Mouse (Mus musculus) heart, postnatal 0 days (tissue): ENCODE measurements around the gene Kif21b. TPM values are rescaled to one million over a fixed set of nuclear protein-coding genes. Genes with fewer than 3 reads are reported as not detected.

ENCODE experiments used
- ATAC-seq: fragments of 200-750 bp; cut with Nextera tagmentation; 2 replicates; pipeline ENCODE4 v1.8.0; 2017; ENCODE audit warnings: low read depth, moderate number of reproducible peaks, moderate library complexity; ENCODE audit not compliant: insufficient read depth
- DNase-seq: peaks from one replicate; pipeline ENCODE4 v3.0.0-alpha.2; 2016; ENCODE audit warnings: low spot score
- H3K27ac ChIP-seq: fragments of 300-500 bp; sonication (generic); 2 replicates; pipeline ENCODE4 v1.5.1; 2014; ENCODE audit warnings: low read depth, mild to moderate bottlenecking
- H3K27me3 ChIP-seq: fragments of 300-500 bp; sonication (generic); 2 replicates; pipeline ENCODE4 v1.6.1; 2014; ENCODE audit warnings: low read length, mixed read lengths; ENCODE audit not compliant: control insufficient read depth, insufficient read depth
- H3K36me3 ChIP-seq: fragments of 300-500 bp; sonication (generic); replicated peaks from 2 replicates; pipeline ENCODE4 v1.6.1; 2014; ENCODE audit warnings: low read length, mixed read lengths; ENCODE audit not compliant: control insufficient read depth, insufficient read depth
- H3K4me1 ChIP-seq: fragments of 300-500 bp; sonication (generic); 2 replicates; pipeline ENCODE4 v1.6.1; 2014; ENCODE audit warnings: antibody characterized with exemption; ENCODE audit not compliant: control insufficient read depth, insufficient read depth
- H3K4me2 ChIP-seq: fragments of 300-500 bp; sonication (generic); 2 replicates; pipeline ENCODE4 v1.6.1; 2014; ENCODE audit warnings: low read depth, mild to moderate bottlenecking, low read length, moderate library complexity
- H3K4me3 ChIP-seq: fragments of 300-500 bp; sonication (generic); 2 replicates; pipeline ENCODE4 v1.5.1; 2014; ENCODE audit warnings: low read depth, low read length
- H3K9ac ChIP-seq: fragments of 300-500 bp; sonication (generic); replicated peaks from 2 replicates; pipeline ENCODE4 v1.6.1; 2014; ENCODE audit warnings: low read depth, low read length, mixed read lengths
- H3K9me3 ChIP-seq: fragments of 300-500 bp; sonication (generic); replicated peaks from 2 replicates; pipeline ENCODE4 v1.6.1; 2016; ENCODE audit warnings: low read length; ENCODE audit not compliant: control insufficient read depth
- CTCF ChIP-seq: IDR thresholded peaks from 2 replicates; pipeline ENCODE4 v1.5.1; 2016; ENCODE audit warnings: antibody characterized with exemption, control low read depth, low read depth
- EP300 ChIP-seq: IDR thresholded peaks from 2 replicates; pipeline ENCODE4 v1.6.1; 2016; ENCODE audit warnings: antibody characterized with exemption, low read depth
- WGBS: fragments of 180-500 bp; shearing (Covaris S2); extraction: QIAGEN DNeasy Blood & Tissue Kit; methylation state at CpG from one replicate; pipeline ENCODE4 v1.1.7; 2014; 5-methylcytosine and 5-hydroxymethylcytosine counted together
- polyA plus RNA-seq: library from polyadenylated mRNA; unstranded; fragments of >200 nt; fragmentation: Nextera tagmentation; extraction: Ambion mirVana; gene quantifications from 2 replicates; pipeline ENCODE4 v1.2.1, GENCODE M21; 2015
- total RNA-seq: library from RNA; depleted of rRNA; stranded (reverse); fragments of >200 nt; gene quantifications from 2 replicates; pipeline ENCODE4 v1.2.3, GENCODE M21; 2014; ENCODE audit warnings: low replicate concordance

Gene Kif21b
- total and polyA plus RNA-seq, 2 experiments from 2014 or later = 0.26 to 0.38 TPM

DNA sequence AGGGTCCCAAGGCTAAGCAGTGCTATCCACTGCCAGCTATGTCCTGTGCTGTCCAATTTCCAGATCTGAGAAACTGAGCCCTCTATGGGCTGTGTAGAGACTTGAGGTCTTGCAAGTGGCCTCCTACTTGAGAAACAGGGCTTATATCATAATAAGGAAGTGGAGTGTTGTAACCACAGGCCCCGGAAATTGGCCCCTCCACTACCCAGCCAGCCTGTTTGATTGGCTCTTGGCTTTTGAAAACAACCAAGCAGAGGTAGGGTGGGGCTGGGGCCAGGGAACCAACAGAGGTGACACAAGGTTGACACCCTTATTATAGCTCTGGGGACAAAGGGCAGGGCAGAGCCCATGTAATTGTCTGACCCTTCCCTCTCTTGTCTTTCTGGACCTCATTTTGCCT is 3.9 kb downstream of the Kif21b start:
- no peak for TF ChIP-seq CTCF
- no peak for TF ChIP-seq EP300
- no peaks in the 10 kb centered on the region for H3K9me3 ChIP-seq
- H3K9ac ChIP-seq = no peak overlapping the region
- H3K4me3 ChIP-seq = no peak overlapping the region; the same call in 1 of the 2 replicates
- H3K4me2 ChIP-seq = no peak overlapping the region; the same call in 1 of the 2 replicates
- no peaks in the 10 kb centered on the region for H3K36me3 ChIP-seq
- WGBS = 47% methylated on average over 1 of the region's 1 CpGs
- DNase-seq (no peak), ATAC-seq (no peak)
- H3K27me3 ChIP-seq = peaks cover 15% of the 10 kb centered on the region
- H3K27ac ChIP-seq = peak overlapping the region; percentile 44; the same call in 1 of the 2 replicates
- H3K4me1 ChIP-seq = peaks cover 50% of the 10 kb centered on the region

DNA sequence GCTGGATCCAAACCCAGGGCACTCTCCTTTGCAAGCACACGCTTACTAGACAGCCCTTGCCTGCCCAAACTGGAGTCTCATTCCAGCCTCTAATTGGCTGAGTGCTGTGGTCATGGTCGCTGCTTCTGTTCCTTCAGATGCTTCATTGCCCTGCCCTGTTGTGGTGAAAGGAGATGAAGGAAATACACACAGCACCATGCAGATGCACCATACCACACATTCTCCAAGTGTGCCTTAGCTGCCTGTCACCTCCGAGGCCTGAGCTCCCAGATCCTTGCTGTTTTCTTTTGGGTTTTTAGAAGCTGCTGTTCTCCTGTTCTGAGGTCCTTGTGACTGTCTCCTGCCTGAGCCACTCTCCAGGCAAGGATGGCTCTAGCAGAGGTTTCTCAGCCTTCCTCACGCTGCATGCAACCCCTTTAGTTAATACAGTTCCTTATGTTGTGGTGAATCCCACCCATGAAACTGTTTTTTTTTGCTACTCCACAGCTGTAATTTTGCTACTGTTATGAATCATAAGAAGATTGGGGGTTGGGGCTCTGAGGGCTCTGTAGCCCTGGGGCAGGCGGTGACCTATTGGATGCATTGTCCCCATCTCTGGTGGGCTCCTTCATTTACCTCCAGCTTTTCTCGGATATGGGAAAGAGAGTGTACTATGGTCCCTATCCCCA is 4.7 kb downstream of the Kif21b start:
- Histone ChIP-seq H3K9ac (no peak overlapping the region), H3K4me2 (no peak overlapping the region; the same call in 1 of the 2 replicates), H3K4me3 (no peak overlapping the region), H3K27me3 (peaks cover 15% of the 10 kb centered on the region), H3K4me1 (peaks cover 53% of the 10 kb centered on the region), H3K27ac (peak overlapping the region; percentile 36; the same call in 1 of the 2 replicates), H3K9me3 (no peaks in the 10 kb centered on the region), H3K36me3 (no peaks in the 10 kb centered on the region)
- TF ChIP-seq EP300 (no peak), CTCF (no peak)
- DNase-seq (no peak), ATAC-seq (no peak)
- 82% methylated on average over 6 of the region's 6 CpGs for WGBS

DNA sequence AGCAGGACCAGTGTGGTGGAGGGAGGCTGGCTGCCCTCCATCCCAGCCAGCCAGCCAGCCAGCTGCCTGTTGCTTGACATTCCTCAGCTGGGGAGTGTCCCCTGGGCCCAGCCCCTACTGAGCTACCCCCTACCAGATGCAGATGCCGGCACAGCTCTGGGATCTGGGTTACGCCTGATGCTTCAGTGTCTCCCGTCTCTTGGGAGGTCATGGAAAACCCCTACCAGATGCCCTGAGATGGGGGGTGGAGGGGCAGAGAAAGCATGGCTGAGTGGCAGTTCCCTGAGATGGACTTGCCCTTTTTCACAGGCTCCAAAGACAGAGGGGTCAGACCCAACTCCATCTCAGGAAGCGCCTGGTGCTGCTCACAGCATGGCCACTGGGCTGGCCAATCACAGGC is 5.4 kb downstream of the Kif21b start:
- DNase-seq (no peak), ATAC-seq (no peak)
- peaks cover 13% of the 10 kb centered on the region for H3K27me3 ChIP-seq
- no peak overlapping the region for H3K4me2 ChIP-seq
- H3K36me3 ChIP-seq = no peaks in the 10 kb centered on the region
- H3K9ac ChIP-seq = no peak overlapping the region
- no peaks in the 10 kb centered on the region for H3K9me3 ChIP-seq
- TF ChIP-seq EP300 (no peak), CTCF (no peak)
- H3K4me3 ChIP-seq = no peak overlapping the region
- peak overlapping the region; percentile 36; the same call in 1 of the 2 replicates for H3K27ac ChIP-seq
- H3K4me1 ChIP-seq = peaks cover 50% of the 10 kb centered on the region
- 60% methylated on average over 4 of the region's 4 CpGs for WGBS

DNA sequence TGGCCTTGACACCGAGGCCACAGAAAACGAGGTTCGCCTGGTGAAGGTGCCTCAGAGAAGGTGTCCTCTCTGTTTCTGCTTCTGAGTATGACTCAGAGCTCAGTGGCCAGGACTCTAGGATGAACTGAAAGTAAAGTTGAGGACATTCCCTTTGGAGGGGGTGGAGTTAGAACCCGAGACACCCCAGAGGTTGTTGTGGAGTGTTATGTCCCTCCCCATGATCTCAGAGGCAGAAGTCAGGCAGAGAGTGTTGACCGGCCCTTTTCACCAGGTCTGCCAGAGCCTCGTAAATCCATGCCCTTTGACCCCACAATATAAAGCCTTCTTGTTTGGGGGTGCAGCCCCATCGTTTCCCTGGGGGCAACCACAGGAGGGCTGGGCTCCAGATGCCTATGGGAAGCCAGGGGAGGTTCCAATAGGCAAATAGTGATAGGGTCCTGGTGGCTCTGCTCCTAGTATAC is 5.9 kb downstream of the Kif21b start:
- H3K36me3 ChIP-seq = no peaks in the 10 kb centered on the region
- no peak for DNase-seq
- TF ChIP-seq EP300 (no peak), CTCF (no peak)
- WGBS = 46% methylated on average over 7 of the region's 7 CpGs
- H3K4me3 ChIP-seq = no peak overlapping the region
- ATAC-seq = no peak
- H3K9me3 ChIP-seq = no peaks in the 10 kb centered on the region
- H3K9ac ChIP-seq = no peak overlapping the region
- H3K27me3 ChIP-seq = peaks cover 8% of the 10 kb centered on the region
- no peak overlapping the region for H3K4me2 ChIP-seq
- peaks cover 44% of the 10 kb centered on the region for H3K4me1 ChIP-seq
- H3K27ac ChIP-seq = 0 out of 2 replicates have a peak overlapping the region, but pooled peaks have one; percentile 36

DNA sequence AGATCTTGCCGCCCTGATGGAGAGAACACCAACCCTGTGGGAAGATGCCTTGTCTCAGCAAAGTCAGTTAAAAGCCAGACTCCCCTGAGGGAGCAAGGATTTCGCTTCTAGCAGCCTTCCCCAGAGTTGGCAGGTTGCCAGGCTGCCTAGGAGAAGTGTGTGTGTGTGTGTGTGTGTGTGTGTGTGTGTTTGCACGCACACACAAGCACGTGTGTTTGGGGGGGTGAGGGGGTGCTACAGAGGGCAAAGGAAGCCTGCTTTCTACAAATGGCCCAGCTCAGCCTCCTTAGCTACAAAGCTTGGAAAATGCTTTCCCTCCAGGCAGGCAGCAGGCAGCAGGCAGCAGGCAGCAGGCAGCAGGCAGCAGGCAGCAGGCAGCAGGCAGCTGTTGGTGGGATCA is 6.4 kb downstream of the Kif21b start:
- no peak overlapping the region for H3K4me3 ChIP-seq
- no peak for TF ChIP-seq EP300
- no peak for TF ChIP-seq CTCF
- peaks cover 3% of the 10 kb centered on the region for H3K27me3 ChIP-seq
- WGBS = 5% methylated on average over 4 of the region's 4 CpGs
- H3K4me1 ChIP-seq = peaks cover 47% of the 10 kb centered on the region
- H3K36me3 ChIP-seq = no peaks in the 10 kb centered on the region
- H3K4me2 ChIP-seq = no peak overlapping the region
- ATAC-seq (no peak), DNase-seq (no peak)
- no peak overlapping the region for H3K27ac ChIP-seq
- no peaks in the 10 kb centered on the region for H3K9me3 ChIP-seq
- no peak overlapping the region for H3K9ac ChIP-seq
